In genomic region chr5:88721565-88722212, GRCm38 (mm10) we compare ENCODE assay signal across 8 mouse cellular contexts. TPM values are rescaled to one million over a fixed set of nuclear protein-coding genes. Genes with fewer than 3 reads are reported as not detected.
DNase-seq lines count a peak whose midpoint lies in the region; ATAC-seq and TF ChIP-seq lines count a peak whose summit lies in the region.

No protein-coding gene starts in this region.

- peaks cover 21% of the 10 kb centered on the region for H3K4me1 ChIP-seq in E14TG2a.4 (replicated peaks; ENCODE audit: low read depth, low read length)
- peaks cover 18% of the 10 kb centered on the region for H3K4me1 ChIP-seq in embryonic facial prominence, embryonic 13.5 days

- H3K9me3 ChIP-seq in E14TG2a.4 (ENCODE audit: low read length): no peaks in the 10 kb centered on the region
- H3K9me3 ChIP-seq in embryonic facial prominence, embryonic 13.5 days: no peaks in the 10 kb centered on the region

- H3K27ac ChIP-seq in embryonic facial prominence, embryonic 13.5 days: peak overlapping the region; percentile 95; the same call in 1 of the 2 replicates

- H3K27me3 ChIP-seq in E14TG2a.4 (ENCODE audit: insufficient read depth, low read length): peaks cover 11% of the 10 kb centered on the region
- H3K27me3 ChIP-seq in embryonic facial prominence, embryonic 13.5 days: no peaks in the 10 kb centered on the region

- 2% methylated on average over 31 of the region's 31 CpGs for WGBS in embryonic facial prominence, embryonic 13.5 days

- peak overlapping the region; percentile 95 for H3K9ac ChIP-seq in embryonic facial prominence, embryonic 13.5 days

- H3K4me2 ChIP-seq in embryonic facial prominence, embryonic 13.5 days: peak overlapping the region; percentile 96

- ATAC-seq in embryonic facial prominence, embryonic 13.5 days (ENCODE audit: insufficient number of reproducible peaks, insufficient read depth, low FRiP score, low TSS enrichment, low read depth): 0 out of 2 replicates have a peak, but pooled peaks have one; percentile 29
- ATAC-seq in megakaryocyte, adult 5-6 weeks (ENCODE audit: poor library complexity, severe bottlenecking): peak; percentile 63

- peak; percentile 71 for DNase-seq in adrenal gland, postnatal 14 days
- peak; percentile 36 for DNase-seq in heart, postnatal 4 days
- DNase-seq in layer of hippocampus, postnatal 25 days (ENCODE audit: extremely low spot score in 1 of 2, low spot score in 1 of 2): peak; percentile 29 to 31
- DNase-seq in right cerebral cortex, postnatal 14 days: peak; percentile 31
- DNase-seq in natural killer cell, adult 2 months (ENCODE audit: low spot score in 2 of 2): no peak

- TF ChIP-seq CTCF in E14TG2a.4 (conservative IDR thresholded peaks at IDR 0.05; ENCODE audit: low read length): no peak

- H3K36me3 ChIP-seq in E14TG2a.4 (ENCODE audit: insufficient read depth, low read length): peaks cover 15% of the 10 kb centered on the region
- H3K36me3 ChIP-seq in embryonic facial prominence, embryonic 13.5 days: no peaks in the 10 kb centered on the region

- H3K4me3 ChIP-seq in E14TG2a.4 (replicated peaks; ENCODE audit: low read length): peak overlapping the region; percentile 99
- H3K4me3 ChIP-seq in embryonic facial prominence, embryonic 13.5 days: peak overlapping the region; percentile 98

RNA-seq across cellular contexts. Expression of gene Mob1b, which starts 1.0 kb away (rescaled TPM):
- 32.4 and 36.4 TPM in 2 replicates for total RNA-seq in adrenal gland, postnatal 14 days (2021)
- polyA plus RNA-seq in embryonic facial prominence, embryonic 13.5 days (2015; fragmentation: Nextera tagmentation; extraction: Ambion mirVana): 10.8 and 12.4 TPM in 2 replicates
- total RNA-seq in heart, postnatal 4 days (2021): 10 to 100 TPM; 66.7 to 71.6 TPM
- total RNA-seq in layer of hippocampus, postnatal 25 days (2021): 10 to 100 TPM; 27.0 to 34.1 TPM
- 26.1 and 26.6 TPM in 2 replicates for total RNA-seq in megakaryocyte, adult 5-6 weeks (2015)
- total RNA-seq in megakaryocyte, adult 5-6 weeks (2017): 11.5 and 15.7 TPM in 2 replicates

RNA-seq across cellular contexts. Expression of gene Dck, which starts 43.1 kb away (rescaled TPM):
- 8.3 and 8.5 TPM in 2 replicates for total RNA-seq in adrenal gland, postnatal 14 days (2021)
- polyA plus RNA-seq in embryonic facial prominence, embryonic 13.5 days (2015; fragmentation: Nextera tagmentation; extraction: Ambion mirVana): 48.6 and 52.1 TPM in 2 replicates
- total RNA-seq in heart, postnatal 4 days (2021): 10 to 100 TPM; 15.6 to 17.0 TPM
- total RNA-seq in layer of hippocampus, postnatal 25 days (2021): 10 to 100 TPM; 13.7 to 13.8 TPM
- 120 and 142 TPM in 2 replicates for total RNA-seq in megakaryocyte, adult 5-6 weeks (2015)
- 62.9 and 65.5 TPM in 2 replicates for total RNA-seq in megakaryocyte, adult 5-6 weeks (2017)

RNA-seq across cellular contexts. Expression of gene Grsf1, which starts 45.7 kb away (rescaled TPM):
- 151 and 153 TPM in 2 replicates for total RNA-seq in adrenal gland, postnatal 14 days (2021)
- 55.3 and 58.9 TPM in 2 replicates for polyA plus RNA-seq in embryonic facial prominence, embryonic 13.5 days (2015; fragmentation: Nextera tagmentation; extraction: Ambion mirVana)
- 100 to 1,000 TPM; 180 to 186 TPM for total RNA-seq in heart, postnatal 4 days (2021)
- total RNA-seq in layer of hippocampus, postnatal 25 days (2021): 10 to 100 TPM; 94.2 to 98.6 TPM
- 56.5 TPM in 2 replicates for total RNA-seq in megakaryocyte, adult 5-6 weeks (2015)
- total RNA-seq in megakaryocyte, adult 5-6 weeks (2017): 74.6 and 83.2 TPM in 2 replicates

Comparison
In these comparisons a context has a peak if more than half of its experiments do, and no peak if none do; other contexts are left out.
1. DNase-seq: peak in adrenal gland, postnatal 14 days (single experiment), heart, postnatal 4 days (single experiment), layer of hippocampus, postnatal 25 days (2 of 2) and right cerebral cortex, postnatal 14 days (single experiment); none in natural killer cell, adult 2 months (0 of 2).